Mouse (Mus musculus): ENCODE measurements around the gene Cox8a.

GRCm38 (mm10) chr19:7187157-7187556, 30.3 kb downstream of the Cox8a start:
- no peak for TF ChIP-seq CTCF (IDR thresholded peaks at IDR 0.05; ENCODE audit: extremely low read depth, insufficient read depth, low read length)
- no peak for TF ChIP-seq POLR2A (IDR thresholded peaks at IDR 0.05; ENCODE audit: extremely low read depth, insufficient read depth, low read length)
